Mouse (Mus musculus) liver (tissue): Measurements from ENCODE around the gene Crocc2.
A peak's percentile ranks its signal among the peaks of the same experiment; 100 is the strongest.

ENCODE experiments used
- DNase-seq: peaks from one replicate; pipeline ENCODE4 v3.0.0-alpha.2; 2020; ENCODE audit warnings: mixed read lengths

The Crocc2 gene

DNA sequence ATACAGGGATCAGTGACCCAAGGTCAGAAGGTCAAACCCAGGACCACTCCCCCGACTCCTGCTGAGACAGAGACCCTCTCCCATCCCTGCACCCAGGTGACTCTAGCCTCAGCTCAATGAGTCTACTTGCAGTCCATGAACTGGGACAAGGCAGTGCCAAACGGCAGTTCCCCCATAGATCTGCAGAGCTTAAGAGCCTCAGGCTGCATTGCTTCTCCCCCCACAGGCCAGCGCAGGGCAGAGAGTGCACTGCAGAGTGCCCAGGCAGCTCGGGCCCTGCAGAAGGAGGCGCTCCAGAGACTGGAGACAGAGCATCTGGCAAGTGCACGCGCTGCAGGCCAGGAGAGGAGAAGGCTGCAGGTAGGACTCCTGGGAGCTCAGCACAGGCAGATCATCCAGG lies 49.0 kb downstream of the Crocc2 start:
- DNase-seq, result no peak

DNA sequence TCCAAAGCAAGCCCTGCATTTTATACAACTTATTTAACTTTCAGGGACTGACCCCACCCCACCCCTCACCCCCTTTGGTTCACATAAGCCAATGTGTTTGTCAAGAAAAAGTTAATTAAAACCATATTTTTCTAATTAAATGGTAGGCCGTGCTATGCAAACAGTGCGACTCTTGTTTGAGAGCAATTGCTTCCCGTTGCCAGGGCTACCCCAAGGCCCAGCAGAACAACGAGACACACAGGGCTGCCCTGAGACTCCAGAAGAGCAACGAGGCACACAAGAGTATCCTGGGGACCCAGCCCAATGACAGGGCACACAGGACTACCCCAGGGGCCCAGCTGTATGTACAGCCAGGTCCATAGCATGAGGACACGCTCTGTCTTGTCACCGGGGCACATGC lies 52.3 kb downstream of the Crocc2 start:
- no peak for DNase-seq

DNA sequence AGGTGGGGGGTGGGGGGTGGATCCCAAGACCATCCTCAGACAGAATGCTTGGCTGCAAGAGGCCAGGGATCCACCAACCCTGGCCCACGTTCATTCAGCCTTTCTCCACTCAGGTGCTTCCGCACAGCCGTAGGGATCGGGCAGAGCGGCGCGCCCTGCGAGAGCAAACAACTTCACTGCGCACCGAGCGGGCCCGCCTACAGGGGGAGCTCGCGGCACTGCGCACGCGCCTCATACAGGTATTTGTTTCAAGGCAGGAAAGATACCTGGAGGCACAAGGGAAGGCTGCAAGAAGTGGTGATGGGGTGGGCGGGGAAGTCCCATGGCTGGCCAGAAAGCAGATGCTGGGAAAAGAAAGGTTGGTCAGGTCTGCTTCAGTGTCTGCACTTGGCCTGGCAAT lies 55.4 kb downstream of the Crocc2 start:
- DNase-seq, result peak; percentile 41

DNA sequence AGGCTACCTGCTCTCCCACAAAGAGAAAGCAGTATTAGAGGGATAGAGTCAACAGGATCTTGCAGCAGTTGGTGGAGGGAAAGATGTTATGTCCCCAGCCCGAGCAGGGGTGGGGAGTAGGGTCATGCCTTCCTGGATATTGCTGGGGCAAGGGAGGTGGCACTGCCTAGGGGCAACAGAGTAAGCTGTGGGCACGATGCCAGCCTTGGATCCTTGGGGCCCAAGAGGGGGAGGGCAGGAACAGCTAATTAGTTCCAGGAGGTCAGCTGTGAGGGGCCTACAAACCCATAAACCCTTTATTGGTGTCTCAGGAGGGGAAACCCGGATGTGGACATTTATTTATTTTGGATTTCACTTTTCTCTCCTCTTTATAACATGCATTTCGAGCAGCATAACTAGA lies 56.7 kb downstream of the Crocc2 start:
- DNase-seq, result no peak

DNA sequence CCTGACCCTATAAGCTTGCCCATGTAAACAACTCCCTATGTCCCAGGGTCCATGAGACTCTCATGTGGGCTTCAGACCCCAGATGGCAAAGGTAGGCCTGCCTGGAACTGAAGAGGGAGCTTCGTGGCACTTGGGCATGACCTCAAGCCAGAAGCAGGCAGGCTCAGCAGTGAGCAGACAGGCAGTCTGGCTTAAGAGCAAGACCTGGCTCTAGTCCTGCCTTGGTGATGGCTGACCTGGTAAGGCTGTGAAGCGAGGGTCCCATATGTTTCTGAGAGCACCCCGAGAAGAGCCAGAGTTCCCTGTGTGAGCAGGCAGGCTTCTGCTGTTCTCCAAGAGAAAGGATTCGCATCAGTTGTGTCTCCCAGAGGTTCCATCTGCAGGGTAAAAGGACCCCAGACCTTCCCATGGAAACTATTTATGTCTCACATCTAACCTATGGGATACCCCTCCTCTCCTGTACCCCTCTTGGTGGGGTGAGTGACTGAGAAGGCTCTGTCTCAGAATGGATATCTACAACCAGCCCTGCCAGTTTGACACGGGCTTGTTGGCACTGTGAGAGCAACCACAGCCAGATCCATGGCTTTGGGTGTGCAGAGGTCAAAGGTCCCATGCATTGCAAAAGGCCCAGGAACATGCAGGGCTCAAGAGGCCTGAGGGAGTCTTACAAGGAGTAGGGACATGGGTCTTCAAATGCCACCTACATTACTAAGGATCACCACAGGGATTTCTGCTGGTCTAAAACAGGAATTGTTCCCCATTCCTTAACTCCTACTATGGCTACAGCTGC lies 57.4 kb downstream of the Crocc2 start:
- DNase-seq, result no peak

DNA sequence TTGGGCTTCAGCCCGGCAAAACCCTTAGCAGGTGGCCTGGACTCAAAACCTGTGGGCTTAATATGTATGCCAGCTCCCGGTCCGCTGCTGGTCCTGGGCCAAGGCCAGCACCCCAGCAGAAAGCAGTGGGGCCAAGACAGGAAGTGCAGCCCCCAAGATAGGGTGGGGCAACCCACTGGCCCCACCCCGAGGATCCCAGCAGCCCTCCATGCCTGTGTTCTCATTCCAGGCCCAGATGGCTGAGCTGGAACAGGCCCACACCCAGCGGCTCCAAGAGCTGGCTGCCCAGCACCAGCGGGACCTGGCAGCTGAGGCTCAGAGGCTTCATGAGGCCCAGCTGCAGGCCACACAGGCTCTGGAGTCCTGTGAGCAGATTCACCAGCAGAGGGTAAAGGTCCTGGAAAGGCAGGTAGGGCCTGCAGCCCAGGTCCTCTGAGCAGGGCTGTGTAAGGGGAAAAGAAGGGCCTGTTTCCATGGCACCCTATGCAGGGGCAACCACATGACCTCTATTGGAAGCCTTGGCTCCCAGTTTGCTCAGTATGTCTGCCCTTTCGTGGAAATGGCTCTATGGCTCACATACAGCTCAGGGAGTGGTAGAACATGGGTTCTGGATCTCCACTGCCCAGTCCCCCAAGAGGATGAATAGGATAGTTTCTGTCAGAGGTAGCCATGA lies 58.9 kb downstream of the Crocc2 start:
- no peak for DNase-seq

DNA sequence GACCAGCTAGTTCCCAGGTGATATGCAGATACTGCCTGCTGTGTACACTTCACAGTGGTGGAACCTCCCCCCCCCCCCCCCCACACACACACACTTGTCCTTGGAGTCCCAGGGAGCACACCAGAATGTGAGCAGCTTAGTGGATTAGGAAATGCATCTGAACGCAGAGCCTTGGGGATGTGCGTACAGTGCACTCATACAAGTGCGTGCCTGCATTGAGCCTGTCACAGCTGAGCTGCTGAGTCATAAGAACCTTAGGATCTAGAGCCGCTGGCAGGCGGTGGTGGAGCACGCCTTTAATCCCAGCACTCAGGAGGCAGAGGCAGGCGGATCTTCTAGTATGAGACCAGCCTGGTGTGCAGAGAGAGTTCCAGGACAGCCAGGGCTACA lies 59.4 kb downstream of the Crocc2 start:
- no peak for DNase-seq

DNA sequence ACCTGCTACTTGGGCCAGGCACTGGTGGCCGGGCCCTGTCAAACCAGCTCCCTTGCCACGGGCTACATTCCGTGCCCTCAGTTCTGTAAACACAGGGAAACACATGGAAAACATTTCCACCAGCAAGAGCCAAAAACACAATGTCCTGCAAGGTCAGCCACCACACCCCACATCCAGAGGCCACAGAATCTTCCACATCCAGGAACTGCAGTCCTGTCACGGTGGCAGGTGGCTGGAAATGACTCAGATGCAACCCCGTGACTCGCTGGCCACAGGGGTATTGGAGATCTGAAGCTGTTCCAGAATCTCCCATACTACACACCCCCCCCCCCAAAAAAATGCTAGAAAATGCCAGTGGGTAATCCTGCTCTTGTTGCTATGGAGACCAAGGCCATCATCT lies 60.7 kb downstream of the Crocc2 start:
- DNase-seq, result no peak

DNA sequence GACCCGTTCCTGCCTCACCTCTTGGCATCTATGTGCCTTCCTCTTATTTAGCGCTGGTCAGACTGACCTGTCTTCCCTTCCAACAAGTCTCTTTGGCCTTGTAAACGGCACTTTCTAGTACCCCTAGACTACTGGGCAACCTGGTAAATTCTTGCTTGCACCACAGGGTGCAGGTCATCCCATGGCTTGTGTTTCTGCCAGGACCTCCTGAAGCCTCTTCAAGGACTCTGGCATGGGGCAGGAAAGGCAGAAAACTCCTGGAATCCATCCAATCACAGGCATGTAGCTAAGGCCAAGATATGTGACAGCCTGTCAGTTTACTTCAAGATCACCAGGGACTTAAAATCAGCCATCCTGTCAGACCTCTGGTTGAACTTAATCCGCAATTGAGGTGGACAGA lies 61.1 kb downstream of the Crocc2 start:
- DNase-seq, result no peak

DNA sequence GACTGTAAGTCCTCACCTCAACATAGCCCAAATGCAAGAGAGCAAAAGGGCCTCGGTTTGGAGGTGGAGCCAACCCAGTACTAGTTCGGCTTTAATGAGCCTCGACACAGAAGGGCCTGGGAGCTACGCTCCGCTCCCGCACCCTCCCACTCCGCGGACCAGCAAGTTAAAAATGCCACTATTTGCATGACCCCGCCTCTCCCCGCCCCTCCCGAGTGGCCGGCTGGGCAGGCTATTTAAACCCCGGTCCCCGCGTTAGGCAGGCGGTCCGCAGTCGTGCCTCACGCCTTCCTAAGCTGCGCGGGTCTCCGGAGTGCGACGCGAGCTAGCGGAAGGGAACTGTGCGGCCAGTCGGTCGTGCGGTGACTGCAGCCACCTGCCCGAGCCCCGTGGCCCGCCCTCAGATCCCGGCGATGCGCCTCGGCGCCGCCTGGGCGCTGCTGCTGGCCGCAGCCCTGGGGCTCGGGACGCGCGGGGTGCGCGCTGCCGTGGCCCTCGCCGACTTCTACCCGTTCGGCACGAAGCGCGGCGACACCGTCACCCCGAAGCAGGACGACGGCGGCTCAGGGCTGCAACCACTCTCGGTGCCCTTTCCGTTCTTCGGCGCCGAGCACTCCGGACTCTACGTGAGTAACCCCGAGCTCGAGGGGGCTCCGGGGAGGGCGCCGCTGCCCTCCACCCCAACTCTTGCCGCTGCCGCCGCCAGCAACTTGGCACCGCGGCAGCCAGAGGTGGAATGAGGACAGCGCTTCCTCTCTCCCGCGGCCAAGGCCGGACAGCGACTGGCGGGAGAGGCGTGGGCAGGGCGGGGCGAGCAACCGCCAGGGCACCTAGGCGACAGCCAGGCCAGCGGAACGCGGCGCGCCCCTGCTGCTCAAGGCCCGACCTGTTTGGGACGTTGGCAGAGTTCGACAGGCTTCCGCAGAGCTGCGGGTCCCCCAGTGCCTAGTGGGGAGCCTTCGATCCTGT lies 67.3 kb downstream of the Crocc2 start, which contains the start of gene Sned1:
Sned1 (plus strand) TSS at position 266 of the 969 bp plus-strand sequence.
- peak; percentile 80 for DNase-seq

DNA sequence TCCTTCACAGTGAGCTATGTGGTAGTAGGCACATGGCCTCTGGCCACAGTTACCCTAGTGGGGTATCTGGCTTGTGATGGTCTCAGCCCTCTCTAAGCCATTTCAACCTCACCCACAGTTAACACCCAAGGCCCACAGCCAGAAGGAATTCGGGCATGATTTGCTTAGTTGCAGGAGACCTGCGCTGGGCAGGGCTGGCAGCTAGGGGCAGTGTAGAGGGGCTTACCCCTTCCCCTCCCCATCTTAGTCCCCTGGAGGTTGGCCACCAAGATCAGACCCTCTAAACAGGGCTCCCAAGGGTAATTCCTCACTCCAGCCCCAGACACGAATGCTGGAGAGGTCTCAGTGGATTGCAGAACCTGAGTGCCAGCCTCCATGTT lies 68.0 kb downstream of the Crocc2 start:
- no peak for DNase-seq

DNA sequence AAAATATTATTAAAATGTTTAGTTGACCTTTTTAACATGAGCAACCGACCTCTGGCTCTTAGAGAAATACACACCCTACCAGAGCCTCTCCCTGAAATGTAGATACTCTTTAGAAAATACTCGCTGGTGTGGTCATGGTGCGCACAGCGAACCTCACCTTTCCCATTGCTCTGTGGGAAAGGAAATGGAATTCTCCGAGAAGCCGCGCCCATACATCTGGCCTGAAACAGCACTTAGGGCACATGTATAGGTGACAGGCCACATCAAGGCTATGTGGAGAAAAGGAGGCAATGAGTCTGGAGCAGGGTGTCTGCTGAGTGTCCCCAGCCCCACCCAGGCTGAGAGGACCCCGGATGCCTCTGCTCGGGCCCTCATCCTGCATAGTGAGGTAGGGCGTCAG lies 69.2 kb downstream of the Crocc2 start:
- DNase-seq, result no peak

DNA sequence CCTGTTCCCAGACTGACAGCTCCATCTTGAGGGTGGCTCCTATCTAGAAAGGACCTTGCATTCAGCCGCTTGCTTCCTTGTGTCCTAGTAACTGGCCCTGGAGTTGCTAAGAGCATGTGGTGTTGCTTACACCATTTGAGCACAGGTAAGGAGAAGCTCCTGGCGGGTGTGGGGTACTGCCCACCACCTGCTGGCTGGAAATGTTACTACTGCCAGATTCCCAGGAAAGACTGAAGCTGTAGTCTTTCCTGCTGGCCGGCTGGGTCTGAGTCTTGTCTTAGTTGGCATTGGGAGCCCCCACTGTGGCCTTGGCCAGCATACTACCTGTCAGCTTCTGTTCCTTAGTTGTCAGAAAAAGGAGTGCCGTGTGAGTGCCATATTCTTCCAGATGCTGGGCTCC lies 69.7 kb downstream of the Crocc2 start:
- no peak for DNase-seq

DNA sequence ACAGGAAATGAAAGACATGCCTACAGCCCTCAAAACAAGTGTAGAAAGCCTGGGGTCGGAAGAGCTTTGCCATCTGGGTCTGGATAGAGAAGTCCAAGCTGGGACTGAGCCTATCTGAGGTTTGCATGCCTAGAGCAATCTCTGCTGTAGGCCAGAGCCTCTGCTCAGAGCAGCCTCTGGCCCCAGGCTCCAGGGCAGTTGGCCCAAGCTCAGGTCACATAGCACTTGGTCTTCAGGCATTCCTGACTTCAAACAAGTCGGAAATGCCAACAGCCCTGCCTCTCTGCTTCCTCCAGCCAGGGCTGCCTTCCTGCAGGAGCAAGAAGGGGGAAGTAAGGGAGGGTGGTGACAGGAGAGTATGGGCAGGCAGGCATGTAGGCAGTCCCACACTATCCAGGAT lies 77.4 kb downstream of the Crocc2 start:
- DNase-seq, result no peak

DNA sequence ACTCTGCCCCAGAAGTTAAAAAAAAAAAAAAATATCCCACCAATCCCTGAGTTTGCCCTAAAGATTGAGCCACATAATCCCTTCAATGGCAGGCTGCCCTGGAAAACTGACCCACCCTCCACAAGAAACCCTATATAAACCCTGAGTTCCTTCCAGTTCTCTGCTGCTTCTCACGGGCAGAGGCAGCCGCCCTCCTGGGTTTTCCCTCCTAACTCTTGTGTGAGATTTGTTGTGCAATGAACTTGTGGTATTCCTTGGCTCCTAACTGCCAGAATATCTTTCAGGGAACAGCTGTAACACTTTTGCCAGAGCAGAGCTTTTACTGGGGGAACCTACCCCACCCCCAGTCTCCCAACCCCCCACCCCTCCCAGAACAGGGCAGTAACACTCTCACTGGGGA lies 84.1 kb downstream of the Crocc2 start:
- no peak for DNase-seq

DNA sequence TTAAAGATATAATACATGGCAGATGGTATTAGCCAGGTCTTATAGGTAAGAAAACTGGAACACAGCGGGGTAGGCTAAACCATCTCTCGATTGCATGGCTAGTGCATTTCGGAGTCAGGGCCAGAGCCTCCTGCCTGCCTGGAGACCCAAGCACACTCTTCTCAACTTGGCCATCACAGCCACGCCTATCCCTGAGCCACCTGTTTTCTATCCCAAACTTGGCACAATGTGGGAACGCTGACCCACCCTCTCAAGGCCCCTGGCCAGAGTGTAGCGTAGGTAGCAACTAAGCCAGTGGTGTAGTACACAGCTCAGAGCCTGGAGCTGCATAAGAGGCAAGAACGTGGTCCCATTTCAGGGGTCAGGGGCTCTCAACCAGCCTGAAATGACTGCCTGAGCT lies 87.2 kb downstream of the Crocc2 start:
- no peak for DNase-seq

DNA sequence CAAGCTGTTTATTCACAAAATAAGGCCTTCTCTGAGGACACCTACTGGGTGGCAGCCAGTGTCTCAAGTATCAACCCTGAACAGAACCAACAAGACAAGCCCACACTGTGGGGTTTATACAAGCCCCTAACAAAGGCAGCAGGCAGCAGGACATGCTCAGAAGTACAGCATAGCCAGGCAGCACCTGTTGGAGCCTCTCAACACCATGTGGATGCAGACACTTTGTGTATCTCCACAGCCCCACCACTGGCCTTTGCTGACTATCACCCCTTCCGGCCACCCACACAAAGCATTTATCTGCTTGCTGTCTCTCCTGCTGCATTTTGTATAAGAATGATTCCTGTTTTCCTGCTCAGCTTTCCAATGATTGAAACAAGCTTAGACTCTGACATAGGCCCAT lies 89.0 kb downstream of the Crocc2 start:
- DNase-seq, result no peak

DNA sequence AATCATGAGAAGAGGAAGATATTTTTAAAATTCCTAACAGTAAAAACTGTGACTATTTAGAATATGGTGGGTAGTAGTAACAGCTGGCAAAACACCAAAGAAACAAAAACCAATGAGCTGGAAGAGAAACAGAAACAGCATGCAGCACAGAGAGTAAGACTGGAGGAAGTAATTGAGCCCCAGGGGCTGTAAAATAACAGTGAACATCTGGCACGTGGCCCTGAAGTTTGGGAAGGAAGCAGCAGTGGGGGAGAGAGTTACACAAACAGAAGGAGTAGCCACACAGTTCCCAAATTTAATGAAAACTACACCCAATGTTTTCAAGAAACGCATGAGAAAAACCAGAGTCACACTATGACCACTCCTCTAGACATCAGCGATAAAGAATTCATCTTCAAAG lies 98.7 kb downstream of the Crocc2 start:
- no peak for DNase-seq

DNA sequence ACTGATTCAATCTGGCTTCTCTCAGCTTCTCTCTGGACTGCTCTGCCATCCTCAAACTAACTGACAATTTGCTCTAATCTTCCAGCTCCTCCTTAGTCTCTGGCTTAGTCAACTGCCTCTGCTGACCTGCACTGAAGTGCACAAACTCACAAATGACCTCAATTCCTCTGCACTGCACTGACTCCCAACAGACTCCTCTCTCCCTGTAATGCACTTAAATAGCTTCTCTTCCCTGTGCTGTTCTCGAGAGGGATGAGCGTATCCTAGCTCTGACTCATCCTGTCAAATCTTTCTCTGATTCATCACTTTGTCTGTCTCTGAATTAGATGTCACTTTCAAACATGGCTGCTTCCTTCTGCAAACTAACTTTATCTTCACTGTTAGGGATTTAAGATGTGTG lies 99.7 kb downstream of the Crocc2 start:
- no peak for DNase-seq

DNA sequence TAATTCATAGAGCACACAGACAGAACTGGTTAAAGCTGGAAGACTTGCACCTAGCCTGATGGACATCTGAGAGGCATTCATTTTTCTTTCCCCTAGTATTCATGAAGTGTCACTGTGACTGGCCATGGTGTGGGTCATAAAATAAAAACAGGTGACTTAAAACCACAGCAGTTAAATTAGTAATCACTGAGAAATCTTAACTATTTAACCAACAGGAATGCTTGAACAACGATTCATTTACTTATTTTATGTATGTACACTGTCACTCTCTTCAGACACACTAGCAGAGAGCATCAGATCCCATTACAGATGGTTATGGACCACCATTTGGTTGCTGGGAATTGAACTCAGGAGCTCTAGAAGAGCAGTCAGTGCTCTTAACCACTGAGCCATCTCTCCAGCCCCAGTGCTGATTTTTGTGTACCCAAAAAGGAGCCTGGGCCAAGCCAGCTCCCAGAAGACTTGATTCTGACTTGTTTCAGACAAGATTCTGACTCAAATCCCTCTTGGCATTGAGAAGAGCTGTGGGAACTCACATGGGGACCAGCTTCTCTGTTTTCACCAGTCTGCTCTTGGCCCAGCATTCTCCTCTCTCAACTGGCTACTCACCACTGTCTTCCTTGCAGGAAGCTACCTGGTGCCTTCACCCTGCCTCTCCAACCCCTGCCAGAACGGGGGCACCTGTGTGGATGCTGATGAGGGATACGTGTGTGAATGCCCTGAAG lies 102.2 kb downstream of the Crocc2 start:
- no peak for DNase-seq

DNA sequence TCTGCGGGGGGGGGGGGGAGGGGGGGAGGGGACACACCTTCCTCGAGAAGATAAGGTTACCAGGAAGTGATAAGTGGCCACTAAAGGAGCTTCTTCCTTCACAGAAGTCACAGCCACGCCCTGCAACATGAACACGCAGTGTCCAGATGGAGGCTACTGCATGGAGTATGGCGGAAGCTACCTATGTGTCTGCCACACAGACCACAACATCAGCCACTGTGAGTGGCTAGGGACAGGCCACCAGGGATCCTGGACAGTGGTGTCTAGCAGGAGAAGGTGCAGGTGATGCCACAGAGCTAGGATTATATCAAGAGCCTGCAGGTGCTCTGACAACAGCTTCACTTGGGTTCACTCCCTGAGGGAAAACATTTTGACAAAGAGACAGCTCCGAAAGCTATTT lies 103.2 kb downstream of the Crocc2 start:
- no peak for DNase-seq

DNA sequence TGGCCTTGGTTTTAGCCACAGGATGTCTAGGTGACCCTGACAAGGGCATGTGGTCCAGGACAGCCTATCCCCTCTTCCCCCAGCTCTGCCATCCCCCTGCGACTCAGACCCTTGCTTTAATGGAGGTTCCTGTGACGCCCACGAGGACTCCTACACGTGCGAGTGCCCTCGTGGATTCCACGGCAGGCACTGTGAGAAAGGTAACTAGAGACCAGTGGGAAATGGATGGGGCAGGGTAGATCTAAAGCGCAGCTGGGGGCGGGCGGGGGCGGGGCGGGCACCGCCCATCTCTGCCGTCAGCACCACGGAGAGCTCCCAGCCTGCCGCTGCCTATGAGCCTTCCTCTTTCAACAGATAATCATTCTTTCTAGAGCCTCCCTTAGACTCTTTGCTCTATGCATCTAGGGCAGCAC lies 103.9 kb downstream of the Crocc2 start:
- DNase-seq, result peak; percentile 60

DNA sequence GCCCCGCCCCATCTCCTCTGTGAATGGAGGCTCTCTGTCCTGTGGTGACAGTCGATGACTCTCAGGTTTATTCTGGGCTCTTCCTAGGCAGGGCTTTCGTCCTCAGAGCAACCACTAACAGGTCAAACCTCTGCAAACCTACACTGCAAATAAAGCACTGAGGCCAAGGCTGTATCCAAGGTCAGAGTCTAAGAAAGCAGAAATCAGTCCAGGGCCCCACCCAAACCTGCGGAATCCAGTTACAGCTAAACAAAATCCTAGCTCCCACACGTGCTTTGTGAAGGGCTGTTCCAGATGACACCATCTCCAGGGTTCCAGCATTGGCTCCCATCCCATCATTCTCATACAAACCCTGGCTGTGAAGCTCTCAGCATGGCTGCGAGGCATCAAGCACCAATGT lies 107.0 kb downstream of the Crocc2 start:
- DNase-seq, result no peak
